Mouse (Mus musculus) embryonic facial prominence, embryonic 14.5 days (tissue): ENCODE results near the gene Aox2. TPM values are rescaled to one million over a fixed set of nuclear protein-coding genes. Genes with fewer than 3 reads are reported as not detected.

Experiments
- ATAC-seq: fragments of 200-750 bp; cut with Nextera tagmentation; 2 replicates; pipeline ENCODE4 v1.8.0; 2017; ENCODE audit warnings: low read depth, moderate number of reproducible peaks, moderate TSS enrichment
- DNase-seq: peaks from one replicate; pipeline ENCODE4 v3.0.0-alpha.2; 2015; ENCODE audit warnings: low spot score
- H3K27ac ChIP-seq: fragments of 300-500 bp; sonication (generic); replicated peaks from 2 replicates; pipeline ENCODE4 v1.5.1; 2014; ENCODE audit warnings: low read depth, mild to moderate bottlenecking, low read length, moderate library complexity
- H3K27me3 ChIP-seq: fragments of 300-500 bp; sonication (generic); replicated peaks from 2 replicates; pipeline ENCODE4 v1.6.1; 2014; ENCODE audit warnings: low read length; ENCODE audit not compliant: control insufficient read depth, insufficient read depth
- H3K36me3 ChIP-seq: fragments of 300-500 bp; sonication (generic); 2 replicates; pipeline ENCODE4 v1.6.1; 2014; ENCODE audit warnings: low read length, mixed read lengths; ENCODE audit not compliant: control insufficient read depth, insufficient read depth
- H3K4me1 ChIP-seq: fragments of 300-500 bp; sonication (generic); 2 replicates; pipeline ENCODE4 v1.6.1; 2014; ENCODE audit warnings: antibody characterized with exemption, low read length; ENCODE audit not compliant: control insufficient read depth, insufficient read depth
- H3K4me2 ChIP-seq: fragments of 300-500 bp; sonication (generic); 2 replicates; pipeline ENCODE4 v1.6.1; 2014; ENCODE audit warnings: low read depth, mild to moderate bottlenecking, low read length, moderate library complexity, mixed read lengths
- H3K4me3 ChIP-seq: fragments of 300-500 bp; sonication (generic); 2 replicates; pipeline ENCODE4 v1.5.1; 2014; ENCODE audit warnings: low read depth, mild to moderate bottlenecking, low read length
- H3K9ac ChIP-seq: fragments of 300-500 bp; sonication (generic); 2 replicates; pipeline ENCODE4 v1.6.1; 2014; ENCODE audit warnings: low read depth, mild to moderate bottlenecking, low read length, moderate library complexity, mixed read lengths
- H3K9me3 ChIP-seq: fragments of 300-500 bp; sonication (generic); 2 replicates; pipeline ENCODE4 v1.6.1; 2016; ENCODE audit warnings: low read length; ENCODE audit not compliant: control insufficient read depth
- WGBS: fragments of 180-500 bp; shearing (Covaris S2); extraction: QIAGEN DNeasy Blood & Tissue Kit; methylation state at CpG from one replicate; pipeline ENCODE4 v1.1.7; 2014; 5-methylcytosine and 5-hydroxymethylcytosine counted together
- polyA plus RNA-seq: library from polyadenylated mRNA; unstranded; fragments of >200 nt; fragmentation: Nextera tagmentation; extraction: Ambion mirVana; gene quantifications from 2 replicates; pipeline ENCODE4 v1.2.1, GENCODE M21; 2014

The Aox2 gene
- polyA plus RNA-seq, 1 experiment from 2014 or later = 1.4 TPM

DNA sequence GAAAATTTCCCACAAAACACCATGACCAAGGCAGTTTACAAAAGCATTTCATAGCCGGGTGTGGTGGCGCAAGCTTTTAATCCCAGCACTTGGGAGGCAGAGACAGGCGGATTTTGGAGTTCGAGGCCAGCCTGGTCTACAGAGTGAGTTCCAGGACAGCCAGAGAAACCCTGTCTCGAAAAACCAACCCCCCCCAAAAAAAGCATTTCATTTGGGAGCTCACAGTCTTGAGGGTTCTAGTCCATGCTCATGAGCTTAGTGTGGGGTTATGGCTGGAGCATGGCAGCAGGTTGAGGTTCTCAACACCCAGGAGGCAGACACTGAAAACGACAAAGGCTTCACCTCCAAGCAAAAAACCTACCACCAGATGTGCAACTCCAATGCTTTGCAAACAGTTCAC lies 130.0 kb downstream of the Aox2 start:
- no peaks in the 10 kb centered on the region for H3K4me1 ChIP-seq
- 83% methylated on average over 6 of the region's 6 CpGs for whole genome bisulfite sequencing

GRCm38 (mm10) chr1:58409553-58410197 lies 131.5 kb downstream of the Aox2 start:
- Histone ChIP-seq H3K27ac (no peak overlapping the region), H3K9ac (no peak overlapping the region), H3K4me1 (no peaks in the 10 kb centered on the region), H3K9me3 (no peaks in the 10 kb centered on the region), H3K27me3 (no peaks in the 10 kb centered on the region), H3K4me2 (no peak overlapping the region), H3K36me3 (peaks cover 76% of the 10 kb centered on the region), H3K4me3 (no peak overlapping the region)
- ATAC-seq (no peak), DNase-seq (no peak)
- 78% methylated on average over 5 of the region's 5 CpGs for WGBS

More for the DNA sequence above, 130.0 kb downstream of the Aox2 start:
- Histone ChIP-seq H3K9ac (no peak overlapping the region), H3K27me3 (no peaks in the 10 kb centered on the region), H3K4me2 (no peak overlapping the region), H3K9me3 (no peaks in the 10 kb centered on the region), H3K36me3 (peaks cover 76% of the 10 kb centered on the region), H3K27ac (no peak overlapping the region), H3K4me3 (no peak overlapping the region)
- ATAC-seq (no peak), DNase-seq (no peak)

GRCm38 (mm10) chr1:58410198-58410588 lies 132.1 kb downstream of the Aox2 start:
- Histone ChIP-seq H3K27me3 (no peaks in the 10 kb centered on the region), H3K9ac (no peak overlapping the region), H3K27ac (no peak overlapping the region), H3K4me3 (no peak overlapping the region), H3K4me1 (no peaks in the 10 kb centered on the region), H3K4me2 (no peak overlapping the region), H3K9me3 (no peaks in the 10 kb centered on the region), H3K36me3 (peaks cover 77% of the 10 kb centered on the region)
- 78% methylated on average over 3 of the region's 3 CpGs for WGBS
- no peak for ATAC-seq
- no peak for DNase-seq

- no peak overlapping the region for H3K9ac ChIP-seq
- DNase-seq = no peak
- no peak for ATAC-seq
- WGBS = 85% methylated on average over 7 of the region's 7 CpGs
- no peak overlapping the region for H3K4me2 ChIP-seq
- peaks cover 79% of the 10 kb centered on the region for H3K36me3 ChIP-seq
- no peak overlapping the region for H3K4me3 ChIP-seq
- no peaks in the 10 kb centered on the region for H3K4me1 ChIP-seq
- H3K9me3 ChIP-seq = no peaks in the 10 kb centered on the region
- H3K27ac ChIP-seq = no peak overlapping the region
- no peaks in the 10 kb centered on the region for H3K27me3 ChIP-seq
Observed at GRCm38 (mm10) chr1:58410776-58411175, 132.7 kb downstream of the Aox2 start.

GRCm38 (mm10) chr1:58415442-58415841 lies 137.3 kb downstream of the Aox2 start:
- Histone ChIP-seq H3K27me3 (no peaks in the 10 kb centered on the region), H3K4me3 (no peak overlapping the region), H3K27ac (no peak overlapping the region), H3K4me2 (no peak overlapping the region), H3K9ac (no peak overlapping the region), H3K9me3 (no peaks in the 10 kb centered on the region), H3K36me3 (peaks cover 95% of the 10 kb centered on the region), H3K4me1 (peaks cover 3% of the 10 kb centered on the region; the same call in 1 of the 2 replicates)
- 15% methylated on average over 1 of the region's 1 CpGs for WGBS
- DNase-seq (no peak), ATAC-seq (no peak)

GRCm38 (mm10) chr1:58416048-58416447 lies 137.9 kb downstream of the Aox2 start:
- peaks cover 92% of the 10 kb centered on the region for H3K36me3 ChIP-seq
- H3K27me3 ChIP-seq = no peaks in the 10 kb centered on the region
- H3K4me1 ChIP-seq = peaks cover 3% of the 10 kb centered on the region; the same call in 1 of the 2 replicates
- no peaks in the 10 kb centered on the region for H3K9me3 ChIP-seq
- WGBS = 87% methylated on average over 2 of the region's 2 CpGs
- DNase-seq (no peak), ATAC-seq (no peak)
- no peak overlapping the region for H3K27ac ChIP-seq
- H3K9ac ChIP-seq = no peak overlapping the region
- no peak overlapping the region for H3K4me3 ChIP-seq
- H3K4me2 ChIP-seq = no peak overlapping the region

DNA sequence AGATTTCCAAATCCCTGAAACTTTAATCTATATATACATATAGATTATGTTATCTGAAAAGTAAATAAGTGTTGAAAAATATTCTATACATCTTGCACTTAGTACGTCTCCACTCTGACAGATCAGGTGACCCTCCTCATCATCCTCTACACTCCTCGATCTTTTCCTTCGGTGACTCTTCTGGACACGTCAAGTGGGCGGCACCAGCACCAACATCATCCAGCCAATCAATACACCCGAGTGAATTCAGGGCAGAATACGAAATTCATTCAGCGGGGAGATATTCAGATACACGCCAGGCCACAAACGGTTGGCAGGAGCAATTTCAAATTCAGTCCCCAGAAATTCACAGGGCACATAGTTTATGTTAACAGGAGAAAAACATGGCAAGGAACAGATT lies 141.9 kb downstream of the Aox2 start:
- peaks cover 11% of the 10 kb centered on the region for H3K4me1 ChIP-seq
- DNase-seq (no peak), ATAC-seq (no peak)
- no peak overlapping the region for H3K4me3 ChIP-seq
- H3K27ac ChIP-seq = no peak overlapping the region
- peaks cover 62% of the 10 kb centered on the region for H3K36me3 ChIP-seq
- H3K9me3 ChIP-seq = no peaks in the 10 kb centered on the region
- no peaks in the 10 kb centered on the region for H3K27me3 ChIP-seq
- no peak overlapping the region for H3K9ac ChIP-seq
- H3K4me2 ChIP-seq = no peak overlapping the region
- WGBS = 87% methylated on average over 10 of the region's 10 CpGs

DNA sequence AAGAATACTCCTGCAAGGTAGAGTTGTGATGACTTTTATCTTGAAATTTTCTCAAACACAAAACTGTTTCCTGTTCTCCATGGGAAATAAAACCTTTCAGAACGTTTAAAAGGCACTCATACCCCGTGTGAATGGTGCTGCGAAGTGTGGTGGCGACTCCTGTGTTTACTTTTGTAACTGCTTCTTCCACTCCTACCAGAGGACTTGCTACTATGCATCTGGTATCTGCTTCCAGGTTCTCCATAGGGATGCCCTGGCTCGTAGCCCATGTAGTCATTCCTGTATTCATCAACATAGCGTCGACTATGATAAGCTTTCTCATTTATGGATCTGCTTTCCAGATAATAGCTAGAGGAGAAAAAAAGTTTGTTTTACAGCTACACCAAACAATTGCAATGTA lies 142.8 kb downstream of the Aox2 start:
- Histone ChIP-seq H3K4me1 (peaks cover 11% of the 10 kb centered on the region), H3K36me3 (peaks cover 52% of the 10 kb centered on the region), H3K4me3 (no peak overlapping the region), H3K4me2 (peak overlapping the region; percentile 85; the same call in 1 of the 2 replicates), H3K27ac (no peak overlapping the region), H3K27me3 (no peaks in the 10 kb centered on the region), H3K9me3 (no peaks in the 10 kb centered on the region), H3K9ac (no peak overlapping the region)
- WGBS = 64% methylated on average over 7 of the region's 7 CpGs
- no peak for DNase-seq
- ATAC-seq = no peak

GRCm38 (mm10) chr1:58422879-58423278 lies 144.8 kb downstream of the Aox2 start:
- ATAC-seq (0 out of 2 replicates have a peak, but pooled peaks have one; percentile 41), DNase-seq (peak; percentile 88)
- Histone ChIP-seq H3K9ac (peak overlapping the region; percentile 100), H3K4me2 (peak overlapping the region; percentile 85), H3K27ac (peak overlapping the region; percentile 100), H3K4me3 (peak overlapping the region; percentile 99), H3K36me3 (peaks cover 33% of the 10 kb centered on the region), H3K9me3 (no peaks in the 10 kb centered on the region), H3K4me1 (peaks cover 11% of the 10 kb centered on the region), H3K27me3 (no peaks in the 10 kb centered on the region)
- 7% methylated on average over 13 of the region's 13 CpGs for WGBS
